Mouse (Mus musculus): ENCODE results near the gene Prl2b1.

Gene Prl2b1

GRCm38 (mm10) chr13:27390746-27391145 is at the start of gene Prl2b1:
Gene Prl2b1, minus strand, starts transcription at chr13:27390846.
- no peak for DNase-seq (ENCODE audit: low spot score)

- no peak for DNase-seq (ENCODE audit: low spot score)
Measured at GRCm38 (mm10) chr13:27438588-27438987, 47.9 kb upstream of the Prl2b1 start, which contains the start of gene Prl8a6. Gene Prl8a6, minus strand, starts transcription at chr13:27438688.

GRCm38 (mm10) chr13:27433159-27433558 is 42.5 kb upstream of the Prl2b1 start:
- no peak for DNase-seq (ENCODE audit: low spot score)

GRCm38 (mm10) chr13:27413640-27414039 is 23.0 kb upstream of the Prl2b1 start:
- DNase-seq (ENCODE audit: low spot score): no peak

GRCm38 (mm10) chr13:27399061-27399724 is 8.5 kb upstream of the Prl2b1 start:
- DNase-seq (ENCODE audit: low spot score): no peak

GRCm38 (mm10) chr13:27345373-27345772 is 45.3 kb downstream of the Prl2b1 start, which contains the start of gene Prl8a2:
Gene Prl8a2, plus strand, starts transcription at chr13:27345673.
- DNase-seq (ENCODE audit: low spot score): no peak

- DNase-seq (ENCODE audit: low spot score): no peak
Measured at GRCm38 (mm10) chr13:27342733-27343275, 47.8 kb downstream of the Prl2b1 start.

DNA sequence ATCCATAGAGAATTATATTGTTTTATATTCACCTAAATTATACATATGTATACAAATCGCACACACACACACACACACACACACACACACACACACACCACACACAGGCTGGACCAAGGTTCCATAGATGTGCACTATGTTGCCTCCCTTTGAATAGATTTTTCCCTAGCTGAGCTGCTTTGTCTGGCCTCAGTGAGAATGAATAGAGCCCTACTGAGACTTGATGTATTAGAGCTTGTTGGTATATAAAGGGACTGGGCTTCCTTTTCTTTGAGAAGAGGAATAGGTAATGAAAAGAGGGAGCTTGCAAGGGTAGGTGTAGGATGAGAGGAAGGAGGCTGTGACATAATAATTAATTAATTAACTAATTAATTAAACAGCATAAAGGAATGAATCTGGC is 55.7 kb downstream of the Prl2b1 start:
- no peak for DNase-seq (ENCODE audit: low spot score)
